Mouse (Mus musculus): ENCODE measurements around the gene Lrmp. TPM values are rescaled to one million over a fixed set of nuclear protein-coding genes. Genes with fewer than 3 reads are reported as not detected.

Gene Lrmp
- total RNA-seq, 2 experiments from 2014 or later: 42.1 to 93.6 TPM

DNA sequence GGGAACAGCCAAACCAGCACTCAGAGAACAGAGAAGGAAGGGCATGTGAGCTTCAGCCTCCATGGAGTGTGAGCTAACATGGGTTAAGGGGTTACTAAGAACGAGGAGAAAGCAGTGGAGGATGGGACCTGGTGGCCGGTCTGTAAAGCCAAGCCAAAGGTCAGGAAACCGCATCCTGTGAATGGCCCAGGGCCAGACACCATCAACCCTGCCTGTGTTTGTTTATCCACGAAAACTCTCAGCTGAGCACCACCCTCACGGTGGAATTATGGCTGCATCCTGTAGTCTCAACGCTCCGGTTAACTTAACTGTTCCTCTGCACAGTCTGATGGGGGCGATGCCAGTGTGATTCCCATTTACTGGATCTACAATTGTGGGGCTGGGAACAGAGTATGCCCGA is 20.4 kb downstream of the Lrmp start:
- no peak for ATAC-seq (replicated peaks; ENCODE audit: poor library complexity)

DNA sequence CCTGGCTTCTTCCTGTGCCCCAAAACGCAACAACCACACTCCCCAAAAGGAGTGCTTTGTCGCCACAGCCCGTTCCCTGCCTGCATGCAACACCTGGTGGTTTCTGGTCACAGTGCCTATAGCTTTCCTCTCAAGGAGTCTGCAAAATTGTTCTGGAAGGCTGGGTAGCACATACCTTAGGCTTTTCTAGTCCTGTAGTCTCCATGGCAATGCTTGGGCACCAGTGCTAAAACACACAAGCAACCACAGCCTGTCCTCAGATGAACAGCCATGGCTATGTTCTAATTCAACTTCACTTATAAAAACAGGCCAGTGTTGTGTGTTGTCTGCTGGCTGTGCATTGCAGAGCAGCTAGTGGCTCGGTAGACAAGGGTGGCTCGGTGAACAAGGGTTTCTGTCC is 21.4 kb downstream of the Lrmp start:
- ATAC-seq (replicated peaks; ENCODE audit: poor library complexity): no peak

DNA sequence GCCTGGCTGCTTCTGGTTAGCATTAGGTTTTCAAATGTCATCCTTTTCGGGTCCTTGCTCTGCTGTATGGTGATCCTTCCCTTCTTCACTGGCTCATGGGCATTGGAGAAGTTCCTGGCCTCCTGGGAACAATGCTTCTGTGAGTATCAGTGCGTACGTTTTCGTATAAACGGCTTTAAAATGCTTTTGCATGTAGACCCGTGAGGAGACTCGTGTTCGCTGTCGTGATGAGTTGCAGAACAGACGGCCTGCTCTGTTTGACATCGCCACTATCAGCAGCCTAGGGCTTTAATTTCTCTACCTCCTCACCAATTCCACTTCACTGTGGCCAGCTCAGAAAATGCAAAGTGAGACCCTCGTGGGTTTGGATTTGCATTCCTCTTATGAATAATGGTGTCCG is 23.8 kb downstream of the Lrmp start:
- ATAC-seq (replicated peaks; ENCODE audit: poor library complexity): no peak

DNA sequence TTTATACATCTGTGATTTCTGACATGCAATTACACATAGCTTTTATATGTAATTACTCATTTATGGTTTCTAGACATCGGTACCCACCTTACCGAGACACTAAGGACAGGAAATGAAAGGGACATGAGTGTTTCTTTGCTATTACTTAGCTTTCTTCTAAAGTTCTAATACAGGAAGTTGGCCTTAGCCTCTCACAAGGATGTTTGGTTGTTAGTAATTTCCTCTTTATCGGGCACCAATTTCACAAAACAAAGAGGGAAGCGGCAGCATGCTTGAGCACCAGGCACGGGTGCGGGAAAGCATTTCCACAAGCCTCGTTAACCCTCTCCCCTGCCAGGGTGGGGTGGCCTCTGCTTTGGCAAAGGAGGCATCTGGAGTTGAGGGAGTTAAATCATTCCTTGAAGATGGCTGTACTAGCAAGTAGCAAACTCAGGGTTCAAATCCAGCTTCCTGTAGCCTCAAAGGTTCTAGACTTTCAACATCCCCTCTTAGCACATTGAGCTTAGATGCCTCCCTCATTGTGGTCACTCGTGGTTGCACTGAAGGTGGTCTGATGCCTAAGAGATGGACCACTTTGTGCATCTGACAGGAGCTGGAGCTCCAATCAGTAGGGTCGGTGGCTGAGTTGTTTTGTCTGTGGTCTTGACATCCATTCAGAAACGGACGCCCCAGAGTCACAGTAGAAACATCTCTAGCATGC is 24.5 kb downstream of the Lrmp start:
- peak; percentile 76 for ATAC-seq (replicated peaks; ENCODE audit: poor library complexity)

DNA sequence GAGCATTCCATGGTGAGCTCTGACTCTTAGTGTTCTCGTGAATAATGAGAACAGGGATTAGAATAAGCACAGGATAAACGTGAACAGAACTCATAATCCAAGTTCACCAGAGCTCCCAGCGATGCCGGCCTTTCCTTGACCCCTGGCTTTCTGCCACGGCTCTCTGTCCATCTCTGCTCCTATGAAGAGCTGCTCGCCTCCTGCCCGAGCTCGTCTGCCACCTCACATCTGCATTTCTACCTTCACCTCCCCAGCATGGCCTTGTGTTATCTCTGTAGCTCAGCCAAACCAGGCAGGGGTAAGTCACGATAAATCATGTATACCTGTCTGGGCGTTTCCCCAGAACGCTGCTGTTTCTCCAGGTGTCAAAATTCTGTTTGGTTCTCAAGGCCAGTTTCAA is 25.3 kb downstream of the Lrmp start:
- no peak for ATAC-seq (replicated peaks; ENCODE audit: poor library complexity)

DNA sequence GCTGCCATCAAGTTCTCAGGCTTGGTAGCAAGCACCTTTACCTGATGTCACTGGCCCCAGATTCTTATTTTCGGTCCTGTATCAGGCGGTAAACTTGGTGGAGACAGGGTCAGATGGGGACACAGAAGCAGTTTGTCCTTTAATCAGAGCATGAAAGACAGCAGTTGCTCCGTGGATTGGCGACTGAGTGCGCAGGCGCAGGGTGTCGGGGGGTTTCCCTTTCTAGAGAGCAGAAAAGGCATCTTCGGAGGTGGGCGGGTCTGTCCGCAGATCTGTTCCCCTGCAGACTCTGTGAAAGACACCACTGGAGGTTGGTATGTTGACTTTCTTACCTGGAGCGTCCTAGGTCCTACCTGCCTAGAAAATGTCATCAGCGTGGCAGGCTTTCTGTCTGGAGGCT is 26.4 kb downstream of the Lrmp start:
- no peak for ATAC-seq (replicated peaks; ENCODE audit: poor library complexity)

DNA sequence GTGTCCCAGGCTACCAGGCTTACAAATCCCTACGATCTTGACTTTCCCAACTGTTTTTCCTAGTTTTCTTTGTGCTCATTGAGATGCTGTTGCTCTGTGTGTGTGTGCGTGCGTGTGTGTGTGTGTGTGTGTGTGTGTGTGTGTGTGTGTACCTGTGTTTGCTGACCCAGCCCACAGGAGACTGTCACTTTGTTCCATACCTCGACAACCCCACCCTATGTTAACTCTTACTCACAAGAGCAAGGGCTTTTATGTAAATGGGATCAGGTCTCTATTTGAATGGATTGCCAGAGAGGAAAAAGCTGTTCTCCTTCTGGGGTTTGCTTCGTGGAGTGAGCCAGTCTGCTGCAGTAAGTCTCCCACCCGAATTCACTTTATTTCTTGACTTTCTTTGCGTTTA is 29.7 kb downstream of the Lrmp start:
- no peak for ATAC-seq (replicated peaks; ENCODE audit: poor library complexity)

DNA sequence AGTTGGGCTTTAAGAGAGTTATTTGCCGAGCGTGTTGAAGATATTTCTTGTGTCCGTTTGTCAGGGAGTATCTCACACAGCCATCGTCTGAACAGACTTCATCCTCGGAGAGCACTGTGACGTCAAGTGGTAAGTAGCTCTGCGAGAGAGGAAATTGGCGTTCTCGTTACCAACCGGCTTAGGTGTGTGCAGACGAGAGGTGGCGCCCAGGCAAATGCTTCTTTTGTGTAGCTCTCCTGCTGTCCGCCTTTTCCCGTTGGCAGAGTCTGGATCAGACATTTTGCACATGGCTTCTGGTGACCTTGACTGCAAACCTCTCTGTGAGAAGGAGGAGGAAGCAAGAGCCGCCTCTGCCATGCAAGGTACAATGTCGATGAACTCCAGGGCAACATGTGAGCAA is 32.3 kb downstream of the Lrmp start:
- no peak for ATAC-seq (replicated peaks; ENCODE audit: poor library complexity)

DNA sequence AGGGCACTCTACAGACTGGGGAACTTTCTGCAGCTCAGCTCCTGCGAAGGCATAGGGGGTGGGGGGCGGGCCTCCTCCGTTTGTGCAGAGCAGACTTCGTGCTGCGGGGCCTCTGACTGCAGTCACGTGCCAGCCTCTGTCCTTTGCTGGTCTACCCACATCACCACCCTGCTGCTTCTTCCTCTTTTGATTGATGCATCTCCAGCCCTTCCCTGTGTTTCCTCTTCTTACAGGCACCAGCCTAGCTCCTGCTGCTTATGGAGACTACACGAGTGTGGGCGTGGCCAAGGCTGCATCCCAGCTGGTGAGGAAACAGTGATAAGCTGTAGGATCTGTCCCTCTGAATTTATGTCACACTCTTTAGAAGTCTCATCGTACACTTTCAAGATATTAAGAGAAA is 33.6 kb downstream of the Lrmp start:
- ATAC-seq (replicated peaks; ENCODE audit: poor library complexity): peak; percentile 97

DNA sequence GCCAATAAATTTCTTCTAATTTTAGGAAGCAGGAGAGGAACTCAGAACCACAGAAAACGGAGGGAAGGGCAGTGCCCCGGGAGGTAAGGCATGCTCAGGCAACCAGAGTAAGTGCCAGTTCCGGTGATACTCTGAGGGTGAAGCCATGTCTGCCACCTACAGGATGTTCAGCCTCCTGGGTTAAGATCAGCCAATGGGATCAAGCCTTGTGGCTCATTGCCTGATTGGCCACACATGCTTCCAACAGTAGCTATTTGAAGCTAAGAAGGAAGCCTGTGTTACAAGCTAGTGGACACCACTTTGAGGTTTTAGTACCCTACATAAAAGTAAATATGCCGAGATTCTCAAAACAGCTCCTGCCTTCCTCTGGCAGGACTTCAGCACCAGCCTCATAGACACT is 43.2 kb downstream of the Lrmp start:
- peak; percentile 87 for ATAC-seq (replicated peaks; ENCODE audit: poor library complexity)

DNA sequence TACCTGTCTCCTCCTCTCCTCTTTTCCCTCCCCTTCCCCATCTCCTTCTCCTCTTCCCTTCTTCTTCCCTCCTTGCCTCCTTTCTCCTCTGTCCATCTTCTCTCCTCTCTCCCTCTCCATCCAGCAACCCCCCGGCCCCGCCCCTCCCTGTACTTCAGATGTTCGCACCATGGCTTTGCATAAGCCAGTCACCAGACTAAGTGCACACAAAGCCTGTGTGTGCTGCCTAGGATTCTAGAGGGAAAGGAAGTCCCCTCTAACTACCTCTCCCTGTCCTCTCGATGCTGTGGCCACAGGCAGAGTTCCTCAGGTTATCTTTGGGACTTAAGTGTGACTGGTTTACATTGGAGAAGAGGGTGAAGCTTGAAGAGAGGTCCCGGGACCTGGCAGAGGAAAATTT is 45.1 kb downstream of the Lrmp start:
- ATAC-seq (replicated peaks; ENCODE audit: poor library complexity): no peak

DNA sequence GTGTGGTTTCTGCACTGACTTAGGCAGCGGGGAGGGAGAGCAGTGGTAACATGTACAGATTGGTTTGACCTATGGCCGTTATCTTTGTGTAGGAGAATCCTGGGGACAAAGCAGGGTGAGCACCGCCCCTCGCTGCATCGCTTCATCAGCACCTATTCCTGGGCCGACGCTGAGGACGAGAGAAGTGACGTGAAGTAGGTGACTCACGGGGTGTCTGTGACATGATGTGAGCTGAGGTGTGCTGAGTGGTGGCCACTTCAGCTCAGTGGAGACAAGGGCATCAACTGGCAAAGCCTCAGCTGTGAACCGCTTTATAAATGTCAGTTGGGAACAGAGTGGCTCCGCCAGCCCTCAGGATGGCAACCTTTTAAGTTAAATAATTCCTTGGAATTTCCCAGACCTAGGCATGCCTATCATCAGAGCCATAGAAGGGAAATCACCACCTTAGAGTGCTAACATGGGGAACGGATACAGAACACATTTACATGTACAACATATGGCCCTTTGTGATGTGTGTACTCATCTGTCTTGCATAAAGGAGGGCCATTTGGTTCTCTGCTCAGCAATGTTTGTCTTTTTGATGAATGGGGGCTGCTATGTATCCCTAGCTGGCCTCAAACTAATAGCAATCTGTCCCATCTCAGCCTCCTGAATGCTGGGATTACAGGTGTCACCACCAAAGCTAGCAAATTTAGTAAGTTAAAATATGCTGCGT is 56.6 kb downstream of the Lrmp start:
- ATAC-seq (replicated peaks; ENCODE audit: poor library complexity): no peak

DNA sequence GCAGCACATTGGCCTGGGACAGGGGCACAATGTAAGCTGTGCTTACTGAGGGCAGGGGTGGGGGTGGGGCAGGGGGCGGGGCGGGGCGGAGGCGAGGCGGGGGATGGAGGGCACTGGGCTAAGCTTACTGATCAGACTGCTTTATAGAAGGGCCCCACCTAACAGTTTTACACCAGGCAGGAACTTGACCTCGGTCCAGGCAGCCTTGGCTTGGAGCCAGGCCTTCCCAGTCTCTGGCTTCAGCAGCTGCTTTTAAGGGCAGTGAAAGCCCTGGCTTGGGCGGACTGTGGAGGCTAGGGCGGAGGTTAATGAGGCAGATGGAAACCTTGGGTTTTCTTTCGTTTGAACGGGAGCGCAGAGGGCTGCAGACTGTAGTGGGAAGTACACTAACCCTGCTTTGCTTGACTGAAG is 58.3 kb downstream of the Lrmp start:
- ATAC-seq (replicated peaks; ENCODE audit: poor library complexity): no peak

DNA sequence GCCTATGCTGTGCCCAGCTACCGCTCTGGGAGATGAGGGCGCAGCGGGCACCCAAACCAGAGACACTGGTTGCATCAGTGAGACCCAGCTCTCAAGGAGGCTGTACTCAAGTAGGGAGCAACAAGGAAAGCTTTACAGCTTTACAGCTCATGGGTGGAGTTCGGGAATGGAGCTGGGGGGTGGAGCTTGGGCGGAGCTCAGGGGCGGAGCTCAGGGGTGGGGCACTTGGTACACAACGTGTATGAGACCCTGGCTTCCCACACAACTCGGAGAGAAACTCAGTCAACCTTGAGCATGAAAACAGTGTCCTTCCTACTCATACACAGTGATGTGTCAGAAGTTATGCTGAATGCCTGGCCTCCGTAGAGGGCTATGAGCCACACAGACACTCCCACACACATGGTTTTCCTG is 60.1 kb downstream of the Lrmp start:
- no peak for ATAC-seq (replicated peaks; ENCODE audit: poor library complexity)

DNA sequence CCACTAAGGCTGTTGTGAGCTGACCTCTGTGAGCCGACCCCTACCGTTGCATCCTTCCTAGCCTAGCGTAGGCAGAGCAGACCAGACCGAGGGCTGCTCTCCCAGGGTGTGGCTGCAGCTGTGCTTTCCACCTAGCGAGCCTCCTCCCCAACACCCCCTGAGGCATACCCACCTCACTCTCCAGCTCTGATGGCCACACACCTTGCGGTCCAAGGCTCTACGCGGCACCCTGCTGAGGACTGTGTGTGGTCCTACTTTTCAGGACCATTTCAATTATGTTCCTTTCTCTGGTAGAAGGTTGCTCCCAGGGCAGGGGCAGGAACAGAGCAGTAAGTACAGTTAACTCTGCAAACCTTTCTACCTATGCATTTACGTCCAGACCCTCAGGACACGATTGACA is 61.0 kb downstream of the Lrmp start:
- no peak for ATAC-seq (replicated peaks; ENCODE audit: poor library complexity)

DNA sequence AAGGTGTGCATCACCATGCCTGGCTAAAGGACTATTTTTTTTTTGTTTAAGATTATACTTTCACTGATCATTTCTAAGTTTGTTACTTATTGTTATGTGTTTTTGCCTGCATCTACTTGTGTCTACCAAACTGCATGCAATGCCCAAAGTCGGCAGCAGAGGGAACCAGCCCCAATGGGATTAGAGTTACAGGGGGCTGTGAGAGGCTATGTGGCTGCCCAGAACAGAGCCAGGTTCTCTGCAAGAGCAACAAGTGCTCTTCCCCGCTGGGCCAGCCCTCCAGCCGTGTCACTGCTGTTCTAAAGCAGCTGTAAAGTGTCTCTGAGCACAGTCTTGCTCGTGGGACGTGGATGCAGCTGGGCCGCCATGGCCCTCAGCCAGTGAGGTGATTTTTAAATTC is 64.2 kb downstream of the Lrmp start:
- peak; percentile 89 for ATAC-seq (replicated peaks; ENCODE audit: poor library complexity)

DNA sequence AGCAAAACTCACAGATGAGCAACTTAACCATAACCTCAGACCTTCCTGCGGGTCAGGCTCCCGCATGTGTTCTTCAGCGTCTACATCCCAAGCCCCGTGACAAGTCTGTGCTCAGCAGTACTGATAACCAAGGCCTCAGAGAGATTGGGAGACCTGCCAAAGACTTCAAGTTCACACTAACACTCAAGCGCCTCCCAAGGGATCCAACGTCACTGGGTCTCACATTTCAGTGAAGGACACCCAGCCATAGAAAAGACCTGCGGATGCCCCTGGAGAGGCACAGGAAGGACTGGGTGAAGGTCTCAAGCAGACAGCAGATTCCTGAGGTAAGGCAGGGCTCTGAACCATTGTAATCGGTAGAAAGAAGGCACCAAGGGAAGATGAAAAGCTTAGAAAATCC is 66.6 kb downstream of the Lrmp start:
- no peak for ATAC-seq (replicated peaks; ENCODE audit: poor library complexity)

DNA sequence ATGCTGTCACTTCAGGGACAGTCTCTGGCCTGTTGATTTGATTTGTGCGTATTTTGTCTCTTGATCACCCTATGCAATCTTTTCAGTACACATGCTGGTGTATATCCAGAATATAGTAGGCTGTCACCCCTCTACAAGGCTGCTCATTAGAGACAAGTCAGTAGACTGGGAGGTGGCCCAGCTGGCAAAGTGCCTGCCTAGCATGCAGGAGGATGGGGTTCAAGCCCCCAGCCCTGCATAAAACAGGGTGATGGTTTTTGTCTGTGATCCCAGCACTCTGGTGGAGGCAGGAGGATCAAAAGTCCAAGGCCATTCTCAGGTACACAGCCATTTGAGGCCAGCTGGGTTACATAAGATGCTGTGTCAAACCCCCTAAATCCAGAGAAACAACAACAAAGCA is 70.6 kb downstream of the Lrmp start:
- no peak for ATAC-seq (replicated peaks; ENCODE audit: poor library complexity)

DNA sequence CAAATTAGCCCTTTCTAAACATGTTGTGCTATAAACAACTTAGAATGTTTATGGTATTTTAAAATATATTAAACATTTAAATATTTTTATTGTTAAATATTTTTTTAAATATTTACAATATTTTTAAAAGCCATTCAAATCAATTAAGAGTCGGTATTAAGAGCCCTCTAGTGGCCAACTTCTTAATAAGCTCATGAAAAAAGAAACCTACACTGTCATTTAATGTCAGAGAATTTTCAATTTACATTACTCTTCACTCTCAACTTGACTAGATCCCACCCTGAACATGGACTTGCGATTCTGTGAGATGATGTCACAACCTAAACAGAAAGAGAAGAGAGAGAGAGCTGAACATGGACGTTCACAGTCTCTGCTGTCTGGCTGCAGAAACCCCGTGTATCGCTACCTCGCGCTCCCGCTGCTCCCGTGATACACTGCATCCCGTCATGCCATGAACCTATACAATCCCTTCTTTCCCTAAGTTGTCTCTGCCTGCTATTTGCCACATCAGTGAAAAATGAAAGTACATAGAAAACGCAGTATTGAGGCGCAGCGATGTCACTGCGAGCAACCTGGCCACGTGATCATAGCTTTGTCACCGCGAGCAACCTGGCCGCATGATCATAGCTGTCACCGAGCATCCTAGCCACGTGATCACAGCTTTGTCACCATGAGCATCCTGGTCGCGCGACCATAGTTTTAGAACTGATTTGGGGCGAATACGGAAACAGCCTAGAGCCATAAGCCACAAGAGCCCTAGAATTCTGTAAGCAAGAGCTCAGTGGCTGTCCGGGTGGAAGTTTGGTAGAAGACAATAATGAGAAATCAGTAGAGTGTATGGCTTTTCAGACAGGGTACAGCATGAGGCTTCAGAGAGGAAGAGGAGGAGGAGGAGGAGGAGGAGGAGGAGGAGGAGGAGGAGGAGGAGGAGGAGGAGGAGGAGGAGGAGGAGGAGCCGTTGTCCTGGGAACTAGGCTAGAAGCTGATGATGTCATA is 71.9 kb downstream of the Lrmp start:
- ATAC-seq (replicated peaks; ENCODE audit: poor library complexity): peak; percentile 73

DNA sequence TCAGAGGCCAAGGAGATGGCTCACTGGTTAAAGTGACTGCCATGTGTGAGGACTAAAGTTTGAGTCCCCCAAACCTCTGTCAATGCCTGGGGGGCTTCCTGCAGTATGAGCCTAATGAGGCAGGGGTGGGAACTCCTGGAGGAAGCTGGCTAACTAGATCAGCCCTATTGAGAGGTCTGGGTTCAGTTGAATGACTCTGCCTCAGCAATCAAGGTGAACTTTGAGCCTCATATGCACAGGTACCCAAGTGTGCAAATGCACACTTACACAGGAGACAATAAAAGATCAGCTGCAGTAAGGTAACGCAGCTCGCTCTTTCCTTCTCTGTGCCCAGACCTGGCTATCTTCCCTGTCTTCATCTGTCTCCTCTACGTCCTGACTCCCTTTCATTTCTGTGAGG is 77.6 kb downstream of the Lrmp start:
- no peak for ATAC-seq (replicated peaks; ENCODE audit: poor library complexity)

DNA sequence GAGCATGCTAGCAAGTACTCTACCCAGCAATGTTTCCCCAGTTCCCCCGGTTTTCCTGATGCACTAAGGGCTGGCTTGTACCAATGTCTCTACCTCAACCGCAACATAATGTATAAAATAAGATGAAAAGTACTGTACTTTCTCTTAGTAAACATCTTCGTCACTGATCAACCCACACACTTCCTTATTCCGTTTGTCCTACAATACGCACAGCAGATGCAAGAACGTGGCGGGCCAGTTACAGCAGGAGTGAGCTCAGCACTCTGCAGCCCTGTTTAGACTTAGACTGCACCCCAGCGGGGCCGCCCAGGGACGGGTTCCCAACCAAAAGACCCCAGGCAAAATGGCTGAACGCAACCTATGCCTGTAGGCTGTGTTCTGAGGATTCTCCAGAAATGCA is 78.0 kb downstream of the Lrmp start:
- ATAC-seq (replicated peaks; ENCODE audit: poor library complexity): peak; percentile 96
